Mouse (Mus musculus): ENCODE measurements around the gene Prkca. TPM values are rescaled to one million over a fixed set of nuclear protein-coding genes. Genes with fewer than 3 reads are reported as not detected.

The Prkca gene
- polyA plus RNA-seq, 1 experiment from 2014 or later, result 7.4 TPM

- H3K27ac ChIP-seq (ENCODE audit: low read depth, low read length), result no peak overlapping the region
- H3K4me2 ChIP-seq (ENCODE audit: low read length), result no peak overlapping the region
- no peak overlapping the region for H3K4me3 ChIP-seq (ENCODE audit: low read length)
- no peaks in the 10 kb centered on the region for H3K27me3 ChIP-seq (replicated peaks; ENCODE audit: control insufficient read depth, insufficient read depth, low read length)
- no peaks in the 10 kb centered on the region for H3K36me3 ChIP-seq (ENCODE audit: control insufficient read depth, insufficient read depth, low read length)
- H3K9me3 ChIP-seq (ENCODE audit: control insufficient read depth, low read length), result no peaks in the 10 kb centered on the region
- peaks cover 5% of the 10 kb centered on the region; the same call in 1 of the 2 replicates for H3K4me1 ChIP-seq (ENCODE audit: control insufficient read depth, insufficient read depth, low read depth, low read length)
- WGBS, result 40% methylated on average over 7 of the region's 7 CpGs
- no peak for ATAC-seq
- H3K9ac ChIP-seq (ENCODE audit: low read depth, low read length), result no peak overlapping the region
Measured at GRCm38 (mm10) chr11:108025726-108026425, 317.9 kb downstream of the Prkca start.

GRCm38 (mm10) chr11:108023188-108023587 lies 320.5 kb downstream of the Prkca start:
- no peak overlapping the region for H3K4me3 ChIP-seq (ENCODE audit: low read length)
- peak overlapping the region; percentile 23; the same call in 1 of the 2 replicates for H3K27ac ChIP-seq (ENCODE audit: low read depth, low read length)
- H3K9ac ChIP-seq (ENCODE audit: low read depth, low read length), result no peak overlapping the region
- no peaks in the 10 kb centered on the region for H3K36me3 ChIP-seq (ENCODE audit: control insufficient read depth, insufficient read depth, low read length)
- peaks cover 5% of the 10 kb centered on the region; the same call in 1 of the 2 replicates for H3K4me1 ChIP-seq (ENCODE audit: control insufficient read depth, insufficient read depth, low read depth, low read length)
- peak overlapping the region; percentile 7 for H3K4me2 ChIP-seq (ENCODE audit: low read length)
- WGBS, result 50% methylated on average over 14 of the region's 14 CpGs
- no peaks in the 10 kb centered on the region for H3K27me3 ChIP-seq (replicated peaks; ENCODE audit: control insufficient read depth, insufficient read depth, low read length)
- H3K9me3 ChIP-seq (ENCODE audit: control insufficient read depth, low read length), result no peaks in the 10 kb centered on the region
- ATAC-seq, result no peak

- Histone ChIP-seq H3K4me3 (ENCODE audit: low read length) (no peak overlapping the region), H3K36me3 (ENCODE audit: control insufficient read depth, insufficient read depth, low read length) (no peaks in the 10 kb centered on the region), H3K9ac (ENCODE audit: low read depth, low read length) (no peak overlapping the region), H3K9me3 (ENCODE audit: control insufficient read depth, low read length) (no peaks in the 10 kb centered on the region), H3K4me2 (ENCODE audit: low read length) (no peak overlapping the region), H3K27me3 (replicated peaks; ENCODE audit: control insufficient read depth, insufficient read depth, low read length) (no peaks in the 10 kb centered on the region), H3K4me1 (ENCODE audit: control insufficient read depth, insufficient read depth, low read depth, low read length) (peaks cover 5% of the 10 kb centered on the region; the same call in 1 of the 2 replicates), H3K27ac (ENCODE audit: low read depth, low read length) (no peak overlapping the region)
- WGBS, result 69% methylated on average over 3 of the region's 3 CpGs
- ATAC-seq, result no peak
Measured at GRCm38 (mm10) chr11:108020889-108021288, 322.8 kb downstream of the Prkca start.

- no peaks in the 10 kb centered on the region for H3K36me3 ChIP-seq (ENCODE audit: control insufficient read depth, insufficient read depth, low read length)
- H3K9ac ChIP-seq (ENCODE audit: low read depth, low read length), result no peak overlapping the region
- H3K9me3 ChIP-seq (ENCODE audit: control insufficient read depth, low read length), result no peaks in the 10 kb centered on the region
- H3K4me1 ChIP-seq (ENCODE audit: control insufficient read depth, insufficient read depth, low read depth, low read length), result no peaks in the 10 kb centered on the region
- ATAC-seq, result no peak
- H3K4me2 ChIP-seq (ENCODE audit: low read length), result no peak overlapping the region
- no peaks in the 10 kb centered on the region for H3K27me3 ChIP-seq (replicated peaks; ENCODE audit: control insufficient read depth, insufficient read depth, low read length)
- no peak overlapping the region for H3K4me3 ChIP-seq (ENCODE audit: low read length)
- H3K27ac ChIP-seq (ENCODE audit: low read depth, low read length), result no peak overlapping the region
- 86% methylated on average over 5 of the region's 5 CpGs for WGBS
Measured at GRCm38 (mm10) chr11:108015284-108015683, 328.4 kb downstream of the Prkca start.

GRCm38 (mm10) chr11:108013390-108013789 lies 330.3 kb downstream of the Prkca start:
- no peaks in the 10 kb centered on the region for H3K9me3 ChIP-seq (ENCODE audit: control insufficient read depth, low read length)
- H3K27ac ChIP-seq (ENCODE audit: low read depth, low read length), result no peak overlapping the region
- H3K9ac ChIP-seq (ENCODE audit: low read depth, low read length), result no peak overlapping the region
- H3K27me3 ChIP-seq (replicated peaks; ENCODE audit: control insufficient read depth, insufficient read depth, low read length), result no peaks in the 10 kb centered on the region
- H3K4me3 ChIP-seq (ENCODE audit: low read length), result no peak overlapping the region
- WGBS, result 47% methylated on average over 5 of the region's 5 CpGs
- H3K4me2 ChIP-seq (ENCODE audit: low read length), result no peak overlapping the region
- no peak for ATAC-seq
- H3K4me1 ChIP-seq (ENCODE audit: control insufficient read depth, insufficient read depth, low read depth, low read length), result no peaks in the 10 kb centered on the region
- no peaks in the 10 kb centered on the region for H3K36me3 ChIP-seq (ENCODE audit: control insufficient read depth, insufficient read depth, low read length)

- no peak overlapping the region for H3K4me2 ChIP-seq (ENCODE audit: low read length)
- H3K9ac ChIP-seq (ENCODE audit: low read depth, low read length), result no peak overlapping the region
- H3K27me3 ChIP-seq (replicated peaks; ENCODE audit: control insufficient read depth, insufficient read depth, low read length), result no peaks in the 10 kb centered on the region
- 77% methylated on average over 4 of the region's 4 CpGs for WGBS
- no peak overlapping the region for H3K27ac ChIP-seq (ENCODE audit: low read depth, low read length)
- no peak for ATAC-seq
- no peak overlapping the region for H3K4me3 ChIP-seq (ENCODE audit: low read length)
- no peaks in the 10 kb centered on the region for H3K4me1 ChIP-seq (ENCODE audit: control insufficient read depth, insufficient read depth, low read depth, low read length)
- H3K36me3 ChIP-seq (ENCODE audit: control insufficient read depth, insufficient read depth, low read length), result no peaks in the 10 kb centered on the region
- no peaks in the 10 kb centered on the region for H3K9me3 ChIP-seq (ENCODE audit: control insufficient read depth, low read length)
Measured at GRCm38 (mm10) chr11:108010465-108010864, 333.3 kb downstream of the Prkca start.

GRCm38 (mm10) chr11:107998891-107999290 lies 344.8 kb downstream of the Prkca start:
- no peak overlapping the region for H3K9ac ChIP-seq (ENCODE audit: low read depth, low read length)
- ATAC-seq, result no peak
- no peak overlapping the region for H3K27ac ChIP-seq (ENCODE audit: low read depth, low read length)
- H3K36me3 ChIP-seq (ENCODE audit: control insufficient read depth, insufficient read depth, low read length), result no peaks in the 10 kb centered on the region
- no peak overlapping the region for H3K4me3 ChIP-seq (ENCODE audit: low read length)
- 73% methylated on average over 3 of the region's 3 CpGs for WGBS
- H3K4me1 ChIP-seq (ENCODE audit: control insufficient read depth, insufficient read depth, low read depth, low read length), result no peaks in the 10 kb centered on the region; the same call in 1 of the 2 replicates
- no peaks in the 10 kb centered on the region for H3K9me3 ChIP-seq (ENCODE audit: control insufficient read depth, low read length)
- no peak overlapping the region for H3K4me2 ChIP-seq (ENCODE audit: low read length)
- H3K27me3 ChIP-seq (replicated peaks; ENCODE audit: control insufficient read depth, insufficient read depth, low read length), result no peaks in the 10 kb centered on the region

- 73% methylated on average over 11 of the region's 11 CpGs for WGBS
- no peaks in the 10 kb centered on the region for H3K9me3 ChIP-seq (ENCODE audit: control insufficient read depth, low read length)
- no peak for ATAC-seq
Measured at GRCm38 (mm10) chr11:107996896-107997670, 346.6 kb downstream of the Prkca start.

GRCm38 (mm10) chr11:107994487-107994886 lies 349.2 kb downstream of the Prkca start:
- Histone ChIP-seq H3K27me3 (replicated peaks; ENCODE audit: control insufficient read depth, insufficient read depth, low read length) (no peaks in the 10 kb centered on the region), H3K4me1 (ENCODE audit: control insufficient read depth, insufficient read depth, low read depth, low read length) (peaks cover 2% of the 10 kb centered on the region), H3K9ac (ENCODE audit: low read depth, low read length) (no peak overlapping the region), H3K27ac (ENCODE audit: low read depth, low read length) (no peak overlapping the region; the same call in 1 of the 2 replicates), H3K9me3 (ENCODE audit: control insufficient read depth, low read length) (no peaks in the 10 kb centered on the region), H3K4me2 (ENCODE audit: low read length) (no peak overlapping the region), H3K4me3 (ENCODE audit: low read length) (no peak overlapping the region), H3K36me3 (ENCODE audit: control insufficient read depth, insufficient read depth, low read length) (no peaks in the 10 kb centered on the region)
- ATAC-seq, result no peak
- 50% methylated on average over 6 of the region's 6 CpGs for WGBS

More at GRCm38 (mm10) chr11:107996896-107997670, 346.6 kb downstream of the Prkca start:
- no peak overlapping the region for H3K9ac ChIP-seq (ENCODE audit: low read depth, low read length)
- no peaks in the 10 kb centered on the region for H3K36me3 ChIP-seq (ENCODE audit: control insufficient read depth, insufficient read depth, low read length)
- no peak overlapping the region for H3K4me2 ChIP-seq (ENCODE audit: low read length)
- H3K4me3 ChIP-seq (ENCODE audit: low read length), result no peak overlapping the region
- no peaks in the 10 kb centered on the region for H3K27me3 ChIP-seq (replicated peaks; ENCODE audit: control insufficient read depth, insufficient read depth, low read length)
- H3K27ac ChIP-seq (ENCODE audit: low read depth, low read length), result no peak overlapping the region
- H3K4me1 ChIP-seq (ENCODE audit: control insufficient read depth, insufficient read depth, low read depth, low read length), result peaks cover 2% of the 10 kb centered on the region; the same call in 1 of the 2 replicates
